Mouse (Mus musculus) kidney, adult 2 months (tissue): ENCODE measurements around the gene C2cd5.

Source experiments
- CTCF ChIP-seq: fragments of 200-500 bp; conservative IDR thresholded peaks from 2 replicates; pipeline ENCODE4 v1.5.1; 2011; ENCODE audit warnings: low read depth, mild to moderate bottlenecking, control low read depth, low read length, moderate library complexity, mixed read lengths; ENCODE audit not compliant: insufficient read depth, insufficient read length
- POLR2A ChIP-seq: fragments of 200-500 bp; IDR thresholded peaks from one replicate; pipeline ENCODE4 v1.6.1; 2011; ENCODE audit warnings: low read depth, low read length, control low read depth

DNA sequence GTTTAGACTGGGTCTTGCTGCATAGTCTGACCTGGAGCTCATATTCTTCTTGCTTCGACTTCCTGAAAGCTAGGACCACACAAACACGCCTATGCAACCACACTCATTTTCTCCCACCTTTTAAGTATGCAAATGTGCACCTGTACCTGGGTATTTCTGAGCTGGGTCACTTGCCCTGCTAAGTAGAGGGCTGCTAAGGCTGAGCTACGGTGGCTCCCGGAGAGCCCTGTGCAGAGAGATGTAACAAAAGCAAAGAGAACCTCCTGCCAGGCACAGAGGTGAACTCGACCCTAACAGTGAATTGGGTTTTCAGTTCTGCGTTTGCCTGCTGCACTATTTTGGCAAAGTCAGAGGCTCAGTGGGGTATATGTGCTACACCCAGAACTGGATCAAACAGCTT lies 112.3 kb downstream of the C2cd5 start:
- TF ChIP-seq POLR2A (no peak), CTCF (no peak)
